Mouse (Mus musculus) CH12.LX (cell line): ENCODE results near the gene Bend6.

ENCODE experiments used
- CHD2 ChIP-seq: IDR thresholded peaks from 2 replicates; pipeline ENCODE4 v1.6.1; 2011; ENCODE audit warnings: low read length, improper control_type of control experiment
- CTCF ChIP-seq, 2 experiments: IDR thresholded peaks in 1 of 2; conservative IDR thresholded peaks in 1 of 2; 2 replicates each; pipeline ENCODE4 v1.5.1; 2011 to 2012; ENCODE audit warnings: low read depth in 2 of 2, low read length in 2 of 2, improper control_type of control experiment in 1 of 2, inconsistent platforms in 1 of 2, mild to moderate bottlenecking in 1 of 2, moderate library complexity in 1 of 2
- E2F4 ChIP-seq: IDR thresholded peaks from 2 replicates; pipeline ENCODE4 v1.6.1; 2011; ENCODE audit warnings: low read depth, low read length, improper control_type of control experiment; ENCODE audit not compliant: insufficient replicate concordance
- ELF1 ChIP-seq: IDR thresholded peaks from 2 replicates; pipeline ENCODE4 v1.6.1; 2014; ENCODE audit warnings: low read depth, mild to moderate bottlenecking, inconsistent platforms, low read length, improper control_type of control experiment
- EP300 ChIP-seq: IDR thresholded peaks from 2 replicates; pipeline ENCODE4 v1.6.1; 2011; ENCODE audit warnings: low read length, improper control_type of control experiment
- MAFK ChIP-seq: IDR thresholded peaks from 2 replicates; pipeline ENCODE4 v1.6.1; 2011; ENCODE audit warnings: low read length, improper control_type of control experiment; ENCODE audit not compliant: insufficient replicate concordance
- MXI1 ChIP-seq: IDR thresholded peaks from 2 replicates; pipeline ENCODE4 v1.6.1; 2011; ENCODE audit warnings: mild to moderate bottlenecking, low read depth, low read length, improper control_type of control experiment
- MYC ChIP-seq: IDR thresholded peaks from 2 replicates; pipeline ENCODE4 v1.6.1; 2011; ENCODE audit warnings: low read depth, mild to moderate bottlenecking, improper control_type of control experiment, low read length
- POLR2A ChIP-seq: IDR thresholded peaks from 2 replicates; pipeline ENCODE4 v1.6.1; 2011; ENCODE audit warnings: low read depth, mild to moderate bottlenecking, improper control_type of control experiment, low read length
- POLR2AphosphoS2 ChIP-seq: IDR thresholded peaks from 2 replicates; pipeline ENCODE4 v1.6.1; 2011; ENCODE audit warnings: low read depth, low read length, improper control_type of control experiment
- TBP ChIP-seq: conservative IDR thresholded peaks from 2 replicates; pipeline ENCODE4 v1.6.1; 2011; ENCODE audit warnings: low read depth, low read length, improper control_type of control experiment
- UBTF ChIP-seq: IDR thresholded peaks from 2 replicates; pipeline ENCODE4 v1.6.1; 2012; ENCODE audit warnings: low read depth, mild to moderate bottlenecking, inconsistent platforms, low read length, improper control_type of control experiment, moderate library complexity
- ZMIZ1 ChIP-seq: IDR thresholded peaks from 2 replicates; pipeline ENCODE4 v1.6.1; 2012; ENCODE audit warnings: low read depth, mild to moderate bottlenecking, inconsistent platforms, low read length, improper control_type of control experiment
- ZNF384 ChIP-seq: IDR thresholded peaks from 2 replicates; pipeline ENCODE4 v1.6.1; 2012; ENCODE audit warnings: low read depth, low read length, improper control_type of control experiment, inconsistent platforms

DNA sequence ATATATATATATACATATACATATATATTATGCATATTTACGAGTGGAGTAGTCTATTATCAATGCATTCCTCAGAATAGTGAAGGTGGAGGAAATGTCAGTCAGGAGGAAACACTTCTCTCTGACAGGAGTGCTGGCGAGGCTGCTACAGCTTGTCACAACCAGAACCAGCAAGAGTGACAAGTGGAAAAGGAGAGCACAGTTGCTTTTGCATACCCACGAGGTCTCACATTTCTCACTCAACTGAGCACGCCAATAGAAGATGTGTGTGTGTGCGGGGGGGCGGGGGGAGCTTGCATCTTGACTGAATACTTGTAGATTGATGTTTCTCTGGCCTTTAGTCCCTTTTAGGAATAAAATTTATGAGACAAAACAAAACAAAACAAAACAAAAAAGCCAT is 11.5 kb downstream of the Bend6 start:
- TF ChIP-seq POLR2AphosphoS2 (no peak), ZMIZ1 (no peak), POLR2A (no peak), E2F4 (no peak), EP300 (no peak), CTCF (conservative IDR thresholded peaks at IDR 0.05 in 1 of 2, IDR thresholded peaks at IDR 0.05 in 1 of 2; ENCODE audit: low read depth in 2 of 2, low read length in 2 of 2) (no peak), CHD2 (no peak), MYC (no peak), ZNF384 (no peak), UBTF (no peak), ELF1 (no peak), MAFK (no peak), TBP (no peak), MXI1 (no peak)
